Mouse (Mus musculus) MEL (cell line): ENCODE measurements around the gene Tex36. TPM values are rescaled to one million over a fixed set of nuclear protein-coding genes. Genes with fewer than 3 reads are reported as not detected.

Experiments used
- DNase-seq: peaks from one replicate; pipeline ENCODE4 v3.0.0; 2011; ENCODE audit warnings: low read depth, low spot score
- H3K27ac ChIP-seq: 2 replicates; pipeline ENCODE4 v1.5.1; 2012; ENCODE audit warnings: low read depth, mild to moderate bottlenecking, control low read depth, low read length, moderate library complexity; ENCODE audit not compliant: control insufficient read depth
- H3K27me3 ChIP-seq, 2 experiments: fragments of 150-350 bp in 1 of 2; sonication (generic) in 1 of 2; 2 replicates each; pipeline ENCODE4 v1.6.1; 2012; ENCODE audit warnings: low read length in 2 of 2, mild to moderate bottlenecking in 2 of 2, improper control_type of control experiment in 1 of 2, moderate library complexity in 1 of 2; ENCODE audit not compliant: insufficient read depth in 2 of 2, control insufficient read depth in 1 of 2
- H3K36me3 ChIP-seq, 2 experiments: 2 replicates each; pipeline ENCODE4 v1.6.1; 2012 to 2014; ENCODE audit warnings: low read length in 2 of 2, improper control_type of control experiment in 1 of 2, inconsistent platforms in 1 of 2, mild to moderate bottlenecking in 1 of 2; ENCODE audit not compliant: insufficient read depth in 2 of 2, control insufficient read depth in 1 of 2
- H3K4me1 ChIP-seq, 2 experiments: fragments of 150-350 bp in 1 of 2; sonication (generic) in 1 of 2; 2 replicates each; pipeline ENCODE4 v1.6.1; 2012; ENCODE audit warnings: low read length in 2 of 2, improper control_type of control experiment in 1 of 2, mild to moderate bottlenecking in 1 of 2; ENCODE audit not compliant: insufficient read depth in 2 of 2, control insufficient read depth in 1 of 2
- H3K4me3 ChIP-seq, 2 experiments: fragments of 150-350 bp in 1 of 2; sonication (generic) in 1 of 2; 2 replicates each; pipeline ENCODE4 v1.5.1; 2012; ENCODE audit warnings: low read depth in 2 of 2, low read length in 2 of 2, mild to moderate bottlenecking in 2 of 2, moderate library complexity in 2 of 2, control low read depth in 1 of 2, improper control_type of control experiment in 1 of 2; ENCODE audit not compliant: control insufficient read depth in 1 of 2, insufficient read depth in 1 of 2
- H3K79me2 ChIP-seq: 2 replicates; pipeline ENCODE4 v1.6.1; 2012; ENCODE audit warnings: mild to moderate bottlenecking, low read length, moderate library complexity; ENCODE audit not compliant: control insufficient read depth, poor library complexity, insufficient read depth
- H3K9ac ChIP-seq: 2 replicates; pipeline ENCODE4 v1.6.1; 2012; ENCODE audit warnings: low read depth, mild to moderate bottlenecking, control low read depth, low read length, moderate library complexity; ENCODE audit not compliant: control insufficient read depth, poor library complexity, severe bottlenecking
- H3K9me3 ChIP-seq: fragments of 150-350 bp; sonication (generic); replicated peaks from 2 replicates; pipeline ENCODE4 v1.6.1; 2012; ENCODE audit warnings: mild to moderate bottlenecking, low read length, improper control_type of control experiment, moderate library complexity; ENCODE audit not compliant: insufficient read depth
- BHLHE40 ChIP-seq: IDR thresholded peaks from 2 replicates; pipeline ENCODE4 v1.6.1; 2012; ENCODE audit warnings: low read depth, mild to moderate bottlenecking, inconsistent platforms, low read length, improper control_type of control experiment, borderline replicate concordance
- CHD1 ChIP-seq: IDR thresholded peaks from 2 replicates; pipeline ENCODE4 v1.6.1; 2012; ENCODE audit warnings: low read depth, mild to moderate bottlenecking, inconsistent platforms, low read length, improper control_type of control experiment
- CTCF ChIP-seq, 3 experiments: IDR thresholded peaks in 2 of 3; conservative IDR thresholded peaks in 1 of 3; 2 replicates each; pipeline ENCODE4 v1.5.1; 2011 to 2012; ENCODE audit warnings: low read length in 3 of 3, low read depth in 2 of 3, mild to moderate bottlenecking in 2 of 3, improper control_type of control experiment in 1 of 3, inconsistent platforms in 1 of 3, mixed read lengths in 1 of 3, moderate library complexity in 1 of 3; ENCODE audit not compliant: control insufficient read depth in 1 of 3, insufficient read depth in 1 of 3, poor library complexity in 1 of 3, severe bottlenecking in 1 of 3
- E2F4 ChIP-seq: IDR thresholded peaks from 2 replicates; pipeline ENCODE4 v1.6.1; 2011; ENCODE audit warnings: low read depth, low read length, improper control_type of control experiment, borderline replicate concordance
- ELF1 ChIP-seq: IDR thresholded peaks from 2 replicates; pipeline ENCODE4 v1.6.1; 2014; ENCODE audit warnings: low read depth, mild to moderate bottlenecking, inconsistent platforms, low read length, improper control_type of control experiment, moderate library complexity
- ETS1 ChIP-seq: IDR thresholded peaks from 2 replicates; pipeline ENCODE4 v1.6.1; 2012; ENCODE audit warnings: low read depth, mild to moderate bottlenecking, inconsistent platforms, low read length, improper control_type of control experiment, moderate library complexity
- GATA1 ChIP-seq: IDR thresholded peaks from 2 replicates; pipeline ENCODE4 v1.6.1; 2011; ENCODE audit warnings: low read depth, low read length, improper control_type of control experiment
- MAFK ChIP-seq: IDR thresholded peaks from 2 replicates; pipeline ENCODE4 v1.6.1; 2011; ENCODE audit warnings: low read depth, mild to moderate bottlenecking, low read length, improper control_type of control experiment, borderline replicate concordance
- MAX ChIP-seq: IDR thresholded peaks from 2 replicates; pipeline ENCODE4 v1.6.1; 2011; ENCODE audit warnings: low read length, improper control_type of control experiment
- MEF2A ChIP-seq: IDR thresholded peaks from 2 replicates; pipeline ENCODE4 v1.6.1; 2014; ENCODE audit warnings: low read depth, mild to moderate bottlenecking, inconsistent platforms, low read length, improper control_type of control experiment; ENCODE audit not compliant: poor library complexity, insufficient replicate concordance, severe bottlenecking; ENCODE audit errors: extremely low read depth
- MXI1 ChIP-seq: IDR thresholded peaks from 2 replicates; pipeline ENCODE4 v1.6.1; 2011; ENCODE audit warnings: mild to moderate bottlenecking, low read depth, low read length, improper control_type of control experiment
- MYB ChIP-seq: IDR thresholded peaks from 2 replicates; pipeline ENCODE4 v1.6.1; 2011; ENCODE audit warnings: mild to moderate bottlenecking, low read depth, low read length, improper control_type of control experiment
- NELFE ChIP-seq: IDR thresholded peaks from 2 replicates; pipeline ENCODE4 v1.6.1; 2011; ENCODE audit warnings: low read depth, low read length, improper control_type of control experiment
- NRF1 ChIP-seq: IDR thresholded peaks from 2 replicates; pipeline ENCODE4 v1.6.1; 2014; ENCODE audit warnings: low read depth, mild to moderate bottlenecking, inconsistent platforms, low read length, improper control_type of control experiment, moderate library complexity; ENCODE audit not compliant: poor library complexity, insufficient read depth, severe bottlenecking
- POLR2A ChIP-seq, 2 experiments: IDR thresholded peaks; 2 replicates each; pipeline ENCODE4 v1.6.1; 2011 to 2012; ENCODE audit warnings: low read length in 2 of 2, mild to moderate bottlenecking in 2 of 2, control low read depth in 1 of 2, improper control_type of control experiment in 1 of 2, low read depth in 1 of 2, moderate library complexity in 1 of 2; ENCODE audit not compliant: control insufficient read depth in 1 of 2, insufficient read depth in 1 of 2, poor library complexity in 1 of 2
- POLR2AphosphoS2 ChIP-seq: IDR thresholded peaks from 2 replicates; pipeline ENCODE4 v1.6.1; 2011; ENCODE audit warnings: low read length, improper control_type of control experiment
- POLR2AphosphoS5 ChIP-seq: IDR thresholded peaks from 2 replicates; pipeline ENCODE4 v1.6.1; 2012; ENCODE audit warnings: low read depth, borderline replicate concordance, mild to moderate bottlenecking, inconsistent platforms, low read length, moderate library complexity, mixed read lengths
- RAD21 ChIP-seq: IDR thresholded peaks from 2 replicates; pipeline ENCODE4 v1.6.1; 2011; ENCODE audit warnings: mild to moderate bottlenecking, low read depth, low read length, improper control_type of control experiment
- RCOR1 ChIP-seq: IDR thresholded peaks from 2 replicates; pipeline ENCODE4 v1.6.1; 2012; ENCODE audit warnings: low read depth, mild to moderate bottlenecking, inconsistent platforms, low read length, improper control_type of control experiment
- SIN3A ChIP-seq: IDR thresholded peaks from 2 replicates; pipeline ENCODE4 v1.6.1; 2012; ENCODE audit warnings: low read length, improper control_type of control experiment, inconsistent platforms
- SMC3 ChIP-seq: IDR thresholded peaks from 2 replicates; pipeline ENCODE4 v1.6.1; 2011; ENCODE audit warnings: low read depth, low read length, improper control_type of control experiment
- TCF12 ChIP-seq: IDR thresholded peaks from 2 replicates; pipeline ENCODE4 v1.6.1; 2014; ENCODE audit warnings: low read depth, mild to moderate bottlenecking, inconsistent platforms, low read length, improper control_type of control experiment, moderate library complexity
- USF1 ChIP-seq: IDR thresholded peaks from 2 replicates; pipeline ENCODE4 v1.6.1; 2014; ENCODE audit warnings: low read depth, mild to moderate bottlenecking, inconsistent platforms, low read length, improper control_type of control experiment, moderate library complexity
- ZKSCAN1 ChIP-seq: IDR thresholded peaks from 2 replicates; pipeline ENCODE4 v1.6.1; 2012; ENCODE audit warnings: low read depth, mild to moderate bottlenecking, inconsistent platforms, low read length, improper control_type of control experiment, moderate library complexity
- ZNF384 ChIP-seq: IDR thresholded peaks from 2 replicates; pipeline ENCODE4 v1.6.1; 2012; ENCODE audit warnings: low read depth, mild to moderate bottlenecking, inconsistent platforms, low read length, improper control_type of control experiment
- polyA plus RNA-seq, 2 experiments: library from polyadenylated mRNA; stranded (reverse) in 1 of 2; unstranded in 1 of 2; fragments of >175 nt in 1 of 2; fragments of >200 nt in 1 of 2; gene quantifications; 2 replicates each; pipeline versions ENCODE4 v1.2.1 to v1.2.4; 2012; ENCODE audit warnings: low replicate concordance in 2 of 2, low read depth in 1 of 2; ENCODE audit not compliant: insufficient read length in 2 of 2, insufficient read depth in 1 of 2, missing spikeins in 1 of 2
- total RNA-seq: library from RNA; depleted of rRNA; stranded (reverse); fragments of 300-350 nt; gene quantifications from 2 replicates; pipeline ENCODE4 v1.2.3, GENCODE M21; 2012

Tex36 gene
- total and polyA plus RNA-seq, 3 experiments = not detected

DNA sequence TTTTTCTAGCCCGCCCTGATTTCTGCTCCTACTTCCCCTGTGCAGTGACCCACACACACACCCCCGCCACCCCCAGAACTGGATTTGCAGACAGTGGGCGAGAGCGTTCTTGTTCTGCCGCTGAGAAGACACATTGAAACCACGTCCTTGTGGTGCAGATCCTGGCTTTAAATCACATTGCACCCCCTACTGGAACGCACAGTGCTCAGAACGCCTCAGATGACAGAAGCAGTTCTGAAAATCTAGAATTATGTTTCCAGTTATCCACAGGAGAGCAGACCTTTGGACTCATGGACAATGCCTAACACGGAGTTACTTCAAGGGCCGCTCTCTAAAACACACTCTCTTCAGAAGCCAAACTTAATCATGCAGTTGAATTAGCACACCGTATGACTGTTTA lies 18.8 kb upstream of the Tex36 start:
- no peaks in the 10 kb centered on the region for H3K9me3 ChIP-seq
- TF ChIP-seq SMC3 (peak; percentile 20; the same call in 1 of the 2 replicates), SIN3A (no peak), RAD21 (peak; percentile 29), CTCF (IDR thresholded peaks at IDR 0.05 in 2 of 3, conservative IDR thresholded peaks at IDR 0.05 in 1 of 3; ENCODE audit: control insufficient read depth in 1 of 3, insufficient read depth in 1 of 3, low read depth in 2 of 3, low read length in 3 of 3, poor library complexity in 1 of 3, severe bottlenecking in 1 of 3) (peak in 1 of 3 experiments; percentile 27; a peak in 2 of 6 replicates), POLR2AphosphoS2 (no peak), TCF12 (no peak), CHD1 (no peak), BHLHE40 (no peak)
- peaks cover 29 to 30% of the 10 kb centered on the region in 2 experiments for H3K27me3 ChIP-seq
- H3K36me3 ChIP-seq = no peaks in the 10 kb centered on the region
- no peaks in the 10 kb centered on the region for H3K4me1 ChIP-seq
- no peak overlapping the region for H3K27ac ChIP-seq
- peak; percentile 9 for DNase-seq
- H3K4me3 ChIP-seq = no peak overlapping the region
- H3K79me2 ChIP-seq = no peaks in the 10 kb centered on the region
- H3K9ac ChIP-seq = no peak overlapping the region

DNA sequence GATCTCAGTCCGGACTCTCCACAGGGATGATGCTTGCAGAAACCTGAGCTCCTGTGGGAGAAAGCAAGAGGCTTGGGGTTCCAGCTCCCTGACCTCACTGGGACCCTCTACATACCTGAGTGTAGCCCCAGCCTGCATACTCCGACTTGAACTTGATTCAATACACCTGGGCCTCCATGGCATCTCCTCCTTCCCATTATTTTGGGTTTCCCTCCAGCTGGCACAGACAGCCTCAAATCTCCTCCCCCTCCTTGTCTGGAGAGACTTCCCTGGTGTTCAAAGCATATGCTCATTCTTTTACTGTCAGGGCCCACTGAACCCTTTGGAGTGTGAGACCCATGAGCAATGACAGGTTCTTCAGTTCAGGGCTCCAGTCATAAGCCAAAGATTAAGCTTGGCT lies 11.0 kb upstream of the Tex36 start:
- Histone ChIP-seq H3K36me3 (no peaks in the 10 kb centered on the region), H3K79me2 (no peaks in the 10 kb centered on the region), H3K27ac (no peak overlapping the region), H3K9me3 (no peaks in the 10 kb centered on the region), H3K4me1 (no peaks in the 10 kb centered on the region), H3K4me3 (no peak overlapping the region), H3K27me3 (no peaks in the 10 kb centered on the region; a peak in 2 of 4 replicates), H3K9ac (no peak overlapping the region)
- no peak for DNase-seq
- TF ChIP-seq POLR2A (IDR thresholded peaks at IDR 0.05; ENCODE audit: control insufficient read depth in 1 of 2, insufficient read depth in 1 of 2, low read depth in 1 of 2, low read length in 2 of 2, poor library complexity in 1 of 2) (no peak), MEF2A (no peak), NELFE (no peak)

DNA sequence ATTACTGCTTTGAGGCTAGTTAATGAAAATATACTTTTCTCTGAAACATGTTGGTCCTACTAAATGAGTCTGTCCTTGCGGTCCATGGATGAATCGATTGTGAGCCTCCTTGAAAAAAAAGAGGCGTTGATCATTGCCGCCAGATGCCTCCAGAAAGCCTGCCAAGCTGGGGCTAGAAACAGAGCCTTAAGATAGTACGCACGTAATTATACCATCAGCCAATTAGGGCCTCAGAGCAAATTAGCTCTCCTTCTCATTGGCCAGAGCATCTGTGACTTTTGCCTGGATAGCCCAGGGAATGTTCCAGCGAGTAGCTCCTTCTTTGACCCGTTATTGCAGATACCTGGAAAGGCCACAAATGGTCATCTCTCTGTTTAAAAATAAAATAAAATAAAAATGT lies 7.6 kb upstream of the Tex36 start:
- H3K9me3 ChIP-seq = no peaks in the 10 kb centered on the region
- no peak overlapping the region for H3K9ac ChIP-seq
- no peaks in the 10 kb centered on the region for H3K27me3 ChIP-seq
- TF ChIP-seq MAX = no peak
- TF ChIP-seq NELFE = no peak
- TF ChIP-seq SMC3 = no peak
- TF ChIP-seq MXI1 = no peak
- no peak for TF ChIP-seq ZKSCAN1
- no peak for TF ChIP-seq RAD21
- no peak for TF ChIP-seq TCF12
- no peak for TF ChIP-seq USF1
- no peak for TF ChIP-seq ETS1
- TF ChIP-seq POLR2AphosphoS5 = no peak
- TF ChIP-seq GATA1 = no peak
- TF ChIP-seq MYB = no peak
- no peak for TF ChIP-seq MAFK
- TF ChIP-seq ZNF384 = no peak
- TF ChIP-seq NRF1 = no peak
- no peak for TF ChIP-seq CTCF (IDR thresholded peaks at IDR 0.05 in 2 of 3, conservative IDR thresholded peaks at IDR 0.05 in 1 of 3; ENCODE audit: control insufficient read depth in 1 of 3, insufficient read depth in 1 of 3, low read depth in 2 of 3, low read length in 3 of 3, poor library complexity in 1 of 3, severe bottlenecking in 1 of 3)
- no peak for TF ChIP-seq CHD1
- TF ChIP-seq RCOR1 = no peak
- TF ChIP-seq ELF1 = no peak
- TF ChIP-seq E2F4 = no peak
- H3K27ac ChIP-seq = no peak overlapping the region
- H3K4me3 ChIP-seq = no peak overlapping the region
- H3K4me1 ChIP-seq = no peaks in the 10 kb centered on the region
- H3K36me3 ChIP-seq = no peaks in the 10 kb centered on the region
- H3K79me2 ChIP-seq = no peaks in the 10 kb centered on the region
- DNase-seq = no peak
